Mouse (Mus musculus) olfactory bulb, adult 2 months (tissue): ENCODE measurements around the gene Chrm3. TPM values are rescaled to one million over a fixed set of nuclear protein-coding genes. Genes with fewer than 3 reads are reported as not detected.
"Not testable (repeated sequence)": the region's sequence is repeated elsewhere in the genome, so short reads cannot be mapped to it uniquely, and the experiment has no call there.

Source experiments
- H3K27ac ChIP-seq: fragments of 200-500 bp; 2 replicates; pipeline ENCODE4 v1.5.1; 2012; ENCODE audit warnings: low read depth, low read length; ENCODE audit not compliant: insufficient read depth
- H3K4me1 ChIP-seq: fragments of 200-500 bp; 2 replicates; pipeline ENCODE4 v1.6.1; 2012; ENCODE audit warnings: low read length; ENCODE audit not compliant: control insufficient read depth, insufficient read depth
- H3K4me3 ChIP-seq: fragments of 200-500 bp; 2 replicates; pipeline ENCODE4 v1.5.1; 2012; ENCODE audit warnings: mild to moderate bottlenecking, low read depth, low read length, moderate library complexity; ENCODE audit not compliant: insufficient read depth
- CTCF ChIP-seq: fragments of 200-500 bp; IDR thresholded peaks from 2 replicates; pipeline ENCODE4 v1.5.1; 2012; ENCODE audit warnings: low read depth, mild to moderate bottlenecking, low read length, moderate library complexity; ENCODE audit not compliant: insufficient read depth
- POLR2A ChIP-seq: fragments of 200-500 bp; IDR thresholded peaks from 2 replicates; pipeline ENCODE4 v1.6.1; 2012; ENCODE audit warnings: mild to moderate bottlenecking, low read depth, low read length, moderate library complexity; ENCODE audit not compliant: insufficient read depth
- WGBS: fragments of 180-500 bp; shearing (Covaris S2); methylation state at CpG from one replicate; pipeline ENCODE4 v1.1.7; 2018; 5-methylcytosine and 5-hydroxymethylcytosine counted together
- polyA plus RNA-seq: library from polyadenylated mRNA; stranded (reverse); fragments of >200 nt; gene quantifications from 2 replicates; pipeline ENCODE4 v1.2.4, GENCODE M21; 2012; ENCODE audit warnings: low replicate concordance; ENCODE audit not compliant: missing spikeins, insufficient read depth, insufficient read length

Chrm3 gene
- polyA plus RNA-seq, 1 experiment = not detected

DNA sequence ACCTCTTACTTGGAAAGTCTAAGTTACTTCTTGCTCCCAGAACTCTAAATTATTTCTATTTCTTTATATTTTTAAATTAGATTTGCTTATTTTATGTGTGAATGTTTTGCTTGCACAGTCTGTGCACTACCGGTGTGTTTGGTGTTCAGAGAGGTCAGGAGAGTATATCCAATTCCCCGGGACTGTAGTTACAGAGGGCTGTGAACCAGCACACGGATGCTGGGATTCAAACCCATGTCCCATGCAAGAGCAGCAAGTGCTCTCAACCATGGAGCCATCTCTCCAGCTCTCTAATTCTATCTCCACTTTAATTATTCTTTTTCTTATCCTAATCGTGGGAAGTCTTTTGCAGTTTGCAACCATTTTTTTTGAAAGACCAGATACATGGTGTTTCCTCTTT lies 478.7 kb downstream of the Chrm3 start:
- WGBS = 53% methylated on average over 4 of the region's 4 CpGs
- H3K27ac ChIP-seq = no peak overlapping the region
- TF ChIP-seq CTCF (no peak), POLR2A (no peak)
- no peak overlapping the region for H3K4me3 ChIP-seq
- H3K4me1 ChIP-seq = no peaks in the 10 kb centered on the region

DNA sequence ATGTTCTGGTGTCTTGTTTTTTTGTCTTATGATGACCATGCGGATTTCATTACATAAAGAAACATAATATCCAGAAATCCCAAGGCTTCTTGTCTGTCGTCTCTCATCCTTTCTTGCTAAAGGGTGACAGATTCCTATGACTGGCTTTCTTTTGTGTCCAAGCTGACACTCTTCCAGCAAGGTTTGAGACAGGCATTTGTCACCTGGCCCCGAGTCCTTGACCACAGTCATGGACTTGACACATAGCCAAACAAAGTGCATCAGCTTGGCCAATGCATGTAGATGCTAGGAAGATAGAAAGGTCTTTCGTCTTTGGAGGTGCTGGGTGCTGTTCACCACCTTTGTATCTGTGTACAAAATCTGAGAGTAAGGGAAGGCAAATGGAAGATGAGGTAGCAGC lies 480.2 kb downstream of the Chrm3 start:
- Histone ChIP-seq H3K4me1 (no peaks in the 10 kb centered on the region), H3K4me3 (no peak overlapping the region), H3K27ac (no peak overlapping the region)
- 91% methylated on average over 4 of the region's 4 CpGs for WGBS
- TF ChIP-seq CTCF = no peak
- TF ChIP-seq POLR2A = no peak

DNA sequence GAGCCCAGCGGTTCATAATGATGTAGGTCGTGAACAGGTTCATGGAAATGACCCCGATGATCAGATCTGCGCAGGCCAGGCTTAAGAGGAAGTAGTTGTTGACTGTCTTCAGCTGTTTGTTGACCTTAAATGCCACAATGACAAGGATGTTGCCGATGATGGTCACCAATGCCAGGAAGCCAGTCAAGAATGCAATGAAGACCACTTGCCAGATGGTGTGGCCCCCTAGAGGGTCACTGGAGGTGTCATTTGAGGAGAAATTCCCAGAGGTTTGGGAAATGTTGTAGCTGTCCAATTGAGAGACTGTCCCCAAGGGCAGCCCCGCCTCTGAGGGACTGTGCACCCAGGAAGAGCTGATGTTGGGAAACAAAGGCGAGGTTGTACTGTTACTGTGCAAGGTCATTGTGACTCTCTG lies 482.0 kb downstream of the Chrm3 start:
- TF ChIP-seq CTCF (no peak), POLR2A (no peak)
- H3K4me1 ChIP-seq = no peaks in the 10 kb centered on the region
- no peak overlapping the region for H3K27ac ChIP-seq
- H3K4me3 ChIP-seq = no peak overlapping the region
- 90% methylated on average over 7 of the region's 7 CpGs for WGBS

DNA sequence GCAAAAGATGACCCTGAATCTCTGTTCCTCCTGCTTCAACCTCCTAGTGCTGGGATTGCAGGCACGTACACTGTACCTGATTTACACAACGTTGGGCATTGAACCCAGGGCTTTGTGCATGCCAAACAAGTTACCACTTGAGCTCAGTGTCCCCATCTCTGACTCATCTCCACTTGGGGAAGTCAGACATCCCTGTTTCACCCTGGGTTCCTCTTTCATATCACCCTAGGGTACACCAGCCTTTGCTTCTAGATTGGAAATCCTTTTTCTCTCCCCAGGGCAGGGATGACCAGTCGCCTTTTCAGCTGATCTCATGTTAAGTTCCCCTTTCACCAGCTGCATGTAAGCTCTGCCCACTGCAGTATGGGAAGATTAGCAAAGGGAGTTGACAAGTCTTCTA lies 487.3 kb downstream of the Chrm3 start:
- TF ChIP-seq POLR2A (no peak), CTCF (no peak)
- Histone ChIP-seq H3K27ac (no peak overlapping the region), H3K4me1 (no peaks in the 10 kb centered on the region), H3K4me3 (no peak overlapping the region)
- WGBS = 79% methylated on average over 3 of the region's 3 CpGs

DNA sequence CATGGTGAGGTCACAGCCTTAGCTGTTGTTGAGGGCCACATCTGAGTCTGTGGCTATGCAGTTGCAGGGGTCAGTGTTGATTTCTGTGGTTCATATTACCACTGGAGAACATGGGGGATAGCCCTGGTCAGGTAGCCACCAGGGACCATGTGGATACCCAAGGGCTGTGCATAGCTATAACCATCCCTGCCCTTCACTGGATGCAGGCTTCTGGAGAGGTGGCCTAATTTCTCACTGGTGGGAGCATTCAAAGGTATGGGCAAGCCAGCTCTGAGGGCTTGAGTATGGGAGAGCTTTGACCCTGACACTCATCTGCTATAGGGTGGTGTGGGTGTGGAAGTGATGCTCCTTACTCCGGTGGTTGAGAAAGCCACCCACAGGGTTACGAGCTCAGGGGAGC lies 494.5 kb downstream of the Chrm3 start:
- TF ChIP-seq CTCF (no peak), POLR2A (no peak)
- no peaks in the 10 kb centered on the region for H3K4me1 ChIP-seq
- H3K4me3 ChIP-seq = no peak overlapping the region
- H3K27ac ChIP-seq = no peak overlapping the region
- WGBS = 95% methylated on average over 2 of the region's 2 CpGs

DNA sequence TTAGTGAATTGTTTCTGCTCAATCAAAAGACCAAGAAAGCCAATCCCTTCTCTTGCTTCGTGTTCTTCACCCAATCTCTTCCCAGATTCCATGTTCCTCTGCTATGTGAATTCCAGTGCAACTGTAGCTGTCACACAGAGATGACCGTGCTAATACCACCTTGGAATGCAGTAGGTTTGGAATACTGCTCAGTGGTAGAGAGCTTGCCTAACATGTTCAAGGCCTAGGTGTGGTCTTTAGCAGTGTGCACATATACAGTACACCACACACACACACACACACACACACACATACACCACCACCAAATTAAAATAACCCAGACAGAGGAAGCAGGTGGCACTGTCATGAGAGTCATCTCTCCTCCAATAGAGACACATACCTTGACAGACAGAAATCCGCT lies 513.1 kb downstream of the Chrm3 start:
- no peak overlapping the region for H3K4me3 ChIP-seq
- no peaks in the 10 kb centered on the region for H3K4me1 ChIP-seq
- no peak for TF ChIP-seq CTCF
- TF ChIP-seq POLR2A = no peak
- 64% methylated on average over 3 of the region's 3 CpGs for WGBS
- H3K27ac ChIP-seq = no peak overlapping the region

DNA sequence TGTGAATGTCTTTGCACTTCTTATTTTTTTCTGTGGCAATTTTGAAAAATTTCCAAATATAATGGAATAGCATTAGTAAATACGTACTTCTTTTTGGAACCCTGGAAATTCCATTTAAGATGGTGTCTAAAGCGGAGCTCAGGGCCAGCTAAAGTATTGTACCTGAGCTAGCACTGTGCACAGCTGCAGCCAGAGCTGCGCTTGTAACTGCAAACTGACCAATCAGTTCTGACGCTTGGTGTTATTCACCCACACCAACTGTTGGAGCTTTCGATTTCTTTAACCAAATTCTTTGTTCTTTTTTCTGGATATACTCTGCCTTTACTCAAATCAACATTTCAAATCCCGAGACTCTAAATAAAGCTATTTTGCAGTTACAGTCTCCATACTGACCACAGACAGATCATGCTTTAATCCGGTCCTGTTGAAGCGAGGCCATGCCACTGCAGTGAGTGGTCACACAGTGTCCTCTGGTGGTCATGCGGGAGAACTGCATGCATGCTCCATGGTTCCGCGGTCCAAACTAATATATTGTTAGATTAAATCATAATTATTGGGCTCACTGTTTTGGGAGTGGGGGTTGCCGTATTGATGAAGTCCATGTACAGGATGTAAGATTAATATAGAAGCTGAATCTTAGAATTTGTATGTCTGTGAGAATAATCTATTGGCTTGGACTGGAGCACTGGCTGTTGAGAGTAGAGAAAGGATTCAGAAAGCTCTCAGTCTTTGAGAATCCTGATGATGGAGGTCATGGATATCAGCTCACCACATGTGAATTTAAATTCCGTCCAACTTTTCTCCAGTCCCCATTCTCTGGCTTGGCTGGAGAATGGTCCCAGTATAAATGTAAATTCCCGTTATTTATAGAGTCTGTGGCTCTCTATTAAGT lies 513.9 kb downstream of the Chrm3 start:
- TF ChIP-seq CTCF (peak; percentile 96), POLR2A (no peak)
- WGBS = 23% methylated on average over 14 of the region's 14 CpGs
- no peak overlapping the region for H3K27ac ChIP-seq
- no peak overlapping the region for H3K4me3 ChIP-seq
- no peaks in the 10 kb centered on the region for H3K4me1 ChIP-seq

DNA sequence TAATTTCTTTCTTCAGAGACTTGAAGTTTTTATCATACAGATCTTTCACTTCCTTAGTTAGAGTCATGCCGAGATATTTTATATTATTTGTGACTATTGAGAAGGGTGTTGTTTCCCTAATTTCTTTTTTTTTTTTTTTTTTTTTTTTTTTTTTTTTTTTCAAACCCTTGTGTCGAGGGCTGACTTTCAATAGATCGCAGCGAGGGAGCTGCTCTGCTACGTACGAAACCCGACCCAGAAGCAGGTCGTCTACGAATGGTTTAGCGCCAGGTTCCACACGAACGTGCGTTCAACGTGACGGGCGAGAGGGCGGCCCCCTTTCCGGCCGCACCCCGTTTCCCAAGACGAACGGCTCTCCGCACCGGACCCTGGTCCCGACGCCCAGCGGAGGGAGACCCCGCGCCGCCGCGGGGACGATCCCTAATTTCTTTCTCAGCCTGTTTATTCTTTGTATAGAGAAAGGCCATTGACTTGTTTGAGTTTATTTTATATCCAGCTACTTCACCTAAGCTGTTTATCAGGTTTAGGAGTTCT lies 526.4 kb downstream of the Chrm3 start:
- not testable (repeated sequence) for H3K4me1 ChIP-seq, H3K4me3 ChIP-seq, H3K27ac ChIP-seq
- WGBS = 76% methylated on average over 33 of the region's 33 CpGs

DNA sequence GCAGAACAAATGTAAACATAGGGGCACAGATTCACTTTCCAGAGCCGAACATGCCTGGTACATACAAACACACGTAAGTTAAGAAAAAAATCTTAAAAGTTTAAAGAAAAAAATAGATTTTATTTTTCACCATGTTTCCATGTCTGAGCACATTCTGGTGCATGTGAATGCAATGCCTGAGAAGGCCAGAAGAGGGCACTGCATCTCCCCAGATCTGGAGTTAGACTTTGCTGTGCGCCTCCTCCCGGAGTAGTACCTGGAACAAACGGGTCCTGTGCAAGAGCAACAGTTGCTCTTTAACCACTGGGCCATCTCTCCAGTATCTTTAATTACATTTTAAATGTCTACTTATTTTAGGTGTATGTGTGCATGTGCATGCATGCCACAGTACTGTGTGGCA lies 534.4 kb downstream of the Chrm3 start:
- Histone ChIP-seq H3K27ac (no peak overlapping the region), H3K4me1 (no peaks in the 10 kb centered on the region), H3K4me3 (no peak overlapping the region)
- WGBS = 71% methylated on average over 5 of the region's 5 CpGs
- TF ChIP-seq CTCF (no peak), POLR2A (no peak)
